Mouse (Mus musculus) stomach, embryonic 16.5 days (tissue): ENCODE data around the gene Ahnak. TPM values are rescaled to one million over a fixed set of nuclear protein-coding genes. Genes with fewer than 3 reads are reported as not detected.
A peak's percentile ranks its signal among the peaks of the same experiment; 100 is the strongest.

Source experiments
- ATAC-seq: fragments of 200-750 bp; cut with Nextera tagmentation; 2 replicates; pipeline ENCODE4 v1.8.0; 2017; ENCODE audit warnings: moderate number of reproducible peaks, moderate TSS enrichment; ENCODE audit not compliant: insufficient read depth, low FRiP score
- H3K27ac ChIP-seq: fragments of 300-500 bp; sonication (generic); 2 replicates; pipeline ENCODE4 v1.5.1; 2014; ENCODE audit warnings: low read length
- H3K27me3 ChIP-seq: fragments of 300-500 bp; sonication (generic); 2 replicates; pipeline ENCODE4 v1.6.1; 2014; ENCODE audit warnings: low read length, control low read depth, mixed read lengths; ENCODE audit not compliant: control insufficient read depth, insufficient read depth
- H3K36me3 ChIP-seq: fragments of 300-500 bp; sonication (generic); 2 replicates; pipeline ENCODE4 v1.6.1; 2014; ENCODE audit warnings: low read length; ENCODE audit not compliant: control insufficient read depth, insufficient read depth
- H3K4me1 ChIP-seq: fragments of 300-500 bp; sonication (generic); 2 replicates; pipeline ENCODE4 v1.6.1; 2014; ENCODE audit warnings: low read length, control low read depth, mixed read lengths; ENCODE audit not compliant: control insufficient read depth, insufficient read depth
- H3K4me2 ChIP-seq: fragments of 300-500 bp; sonication (generic); 2 replicates; pipeline ENCODE4 v1.6.1; 2014; ENCODE audit warnings: low read depth, low read length, mixed read lengths
- H3K4me3 ChIP-seq: fragments of 300-500 bp; sonication (generic); replicated peaks from 2 replicates; pipeline ENCODE4 v1.5.1; 2014; ENCODE audit warnings: mild to moderate bottlenecking, low read length
- H3K9ac ChIP-seq: fragments of 300-500 bp; sonication (generic); 2 replicates; pipeline ENCODE4 v1.6.1; 2014; ENCODE audit warnings: low read length
- H3K9me3 ChIP-seq: fragments of 300-500 bp; sonication (generic); replicated peaks from 2 replicates; pipeline ENCODE4 v1.6.1; 2016; ENCODE audit warnings: low read length, control low read depth; ENCODE audit not compliant: control insufficient read depth
- WGBS: fragments of 180-500 bp; shearing (Covaris S2); extraction: QIAGEN DNeasy Blood & Tissue Kit; methylation state at CpG from one replicate; pipeline ENCODE4 v1.1.7; 2014; 5-methylcytosine and 5-hydroxymethylcytosine counted together
- polyA plus RNA-seq: library from polyadenylated mRNA; unstranded; fragments of >200 nt; fragmentation: Nextera tagmentation; extraction: Ambion mirVana; gene quantifications from 2 replicates; pipeline ENCODE4 v1.2.1, GENCODE M21; 2015

Ahnak gene
- polyA plus RNA-seq, 1 experiment from 2014 or later, result 46.4 TPM

- no peaks in the 10 kb centered on the region for H3K27me3 ChIP-seq
- no peak overlapping the region for H3K4me2 ChIP-seq
- ATAC-seq, result no peak
- no peaks in the 10 kb centered on the region for H3K9me3 ChIP-seq
- H3K4me3 ChIP-seq, result no peak overlapping the region
- H3K4me1 ChIP-seq, result peaks cover 9% of the 10 kb centered on the region
- no peak overlapping the region for H3K9ac ChIP-seq
- H3K27ac ChIP-seq, result no peak overlapping the region
- H3K36me3 ChIP-seq, result no peaks in the 10 kb centered on the region
- WGBS, result 88% methylated on average over 8 of the region's 8 CpGs
Measured at GRCm38 (mm10) chr19:9061221-9061893, 72.3 kb downstream of the Ahnak start.

DNA sequence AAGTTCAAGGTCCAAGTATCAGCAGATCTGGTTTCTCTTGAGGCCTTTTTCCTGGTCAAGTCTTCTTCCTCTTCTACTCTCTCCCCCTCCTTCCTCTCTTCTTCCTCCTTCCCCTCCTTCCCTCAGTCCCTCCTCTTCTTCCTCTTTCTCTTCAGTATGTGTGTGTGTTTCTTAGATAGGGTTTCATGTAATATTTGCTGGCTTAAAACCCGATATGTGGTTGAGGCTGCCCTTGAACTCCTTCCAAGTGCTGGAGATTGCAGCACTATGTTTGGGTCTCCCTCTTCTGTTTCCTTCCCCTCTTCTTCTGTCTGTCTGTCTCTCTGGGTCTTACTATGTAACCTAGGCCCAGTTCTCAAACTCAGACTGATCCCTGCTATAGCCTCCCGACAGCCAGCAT lies 73.7 kb downstream of the Ahnak start:
- no peak overlapping the region for H3K27ac ChIP-seq
- WGBS, result 68% methylated on average over 2 of the region's 2 CpGs
- no peaks in the 10 kb centered on the region for H3K27me3 ChIP-seq
- no peak for ATAC-seq
- no peak overlapping the region for H3K9ac ChIP-seq
- H3K4me2 ChIP-seq, result no peak overlapping the region
- peaks cover 15% of the 10 kb centered on the region for H3K4me1 ChIP-seq
- no peak overlapping the region for H3K4me3 ChIP-seq
- H3K9me3 ChIP-seq, result no peaks in the 10 kb centered on the region
- no peaks in the 10 kb centered on the region for H3K36me3 ChIP-seq

DNA sequence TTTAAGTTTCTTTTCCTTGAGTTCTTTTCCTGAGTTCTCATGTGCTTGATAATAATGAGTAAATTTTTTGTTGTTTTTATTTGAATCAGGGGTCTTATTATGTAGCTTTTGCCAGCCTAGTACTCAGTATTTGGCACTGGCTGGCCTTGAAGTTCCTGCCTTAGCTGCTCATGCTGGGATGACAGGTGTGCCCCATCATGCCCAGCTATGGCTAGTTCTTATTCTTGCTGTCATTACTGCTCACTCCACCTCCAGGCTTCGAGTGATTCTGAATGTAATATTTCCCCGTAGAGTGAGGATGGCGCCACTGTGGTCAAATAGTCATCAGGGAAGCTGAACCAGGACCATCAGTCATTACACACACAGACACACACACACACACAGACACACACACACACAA lies 74.7 kb downstream of the Ahnak start:
- Histone ChIP-seq H3K27me3 (no peaks in the 10 kb centered on the region), H3K4me3 (no peak overlapping the region), H3K4me2 (no peak overlapping the region), H3K4me1 (peaks cover 17% of the 10 kb centered on the region), H3K9ac (no peak overlapping the region), H3K9me3 (no peaks in the 10 kb centered on the region), H3K36me3 (no peaks in the 10 kb centered on the region), H3K27ac (no peak overlapping the region)
- WGBS, result 86% methylated on average over 3 of the region's 3 CpGs
- ATAC-seq, result no peak

DNA sequence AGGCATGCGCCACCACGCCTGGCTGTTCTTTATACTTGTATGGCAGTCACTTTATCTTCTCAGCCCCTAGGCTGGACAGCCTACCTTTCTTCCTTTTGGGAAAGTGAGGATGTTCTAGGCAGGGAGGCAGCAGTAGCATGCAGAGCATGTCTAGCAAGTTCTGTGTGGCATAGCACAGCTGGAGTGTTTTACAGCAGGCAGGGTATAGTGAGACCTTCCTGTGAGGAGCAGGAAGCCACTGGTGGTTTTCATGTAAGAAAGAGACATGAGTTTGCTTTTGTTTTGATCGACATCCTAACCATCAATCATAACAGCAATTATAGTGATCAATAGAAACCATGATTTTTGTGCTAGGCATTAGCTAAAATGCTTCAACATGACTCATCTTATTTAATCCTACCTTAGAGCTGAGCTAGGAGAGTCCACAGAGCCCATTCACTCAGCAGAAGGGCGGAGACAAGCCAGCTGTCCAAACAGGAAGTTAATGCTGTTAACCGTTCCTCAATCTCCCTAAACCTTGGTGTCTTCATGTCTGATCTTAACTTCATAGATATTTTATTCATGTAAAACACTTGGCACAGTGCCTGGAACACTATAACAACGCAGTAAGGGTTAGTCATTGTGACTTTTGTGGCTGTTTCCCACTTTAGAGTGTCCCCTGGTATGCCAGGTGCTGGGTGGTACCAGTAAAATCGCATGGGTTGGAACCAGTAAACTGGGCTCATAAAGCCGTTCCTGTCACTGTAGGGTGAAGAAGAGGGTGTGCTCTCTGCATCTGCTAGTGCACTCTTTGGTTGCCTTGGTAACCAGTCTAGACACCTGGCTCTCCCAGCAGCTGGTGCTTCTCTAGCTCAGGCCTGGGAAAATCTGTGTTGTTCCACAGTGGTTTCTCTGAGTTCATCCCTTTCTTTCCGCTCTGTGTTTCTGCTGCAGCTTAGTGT lies 76.8 kb downstream of the Ahnak start:
- Histone ChIP-seq H3K4me3 (no peak overlapping the region), H3K9ac (no peak overlapping the region), H3K27me3 (no peaks in the 10 kb centered on the region), H3K4me2 (no peak overlapping the region), H3K4me1 (peaks cover 33% of the 10 kb centered on the region), H3K36me3 (no peaks in the 10 kb centered on the region), H3K27ac (peak overlapping the region; percentile 87), H3K9me3 (no peaks in the 10 kb centered on the region)
- ATAC-seq, result peak; percentile 88
- whole genome bisulfite sequencing, result 25% methylated on average over 9 of the region's 9 CpGs

- WGBS, result 81% methylated on average over 5 of the region's 5 CpGs
- Histone ChIP-seq H3K9me3 (no peaks in the 10 kb centered on the region), H3K4me1 (peaks cover 47% of the 10 kb centered on the region), H3K4me2 (no peak overlapping the region), H3K36me3 (no peaks in the 10 kb centered on the region), H3K27ac (peak overlapping the region; percentile 68; the same call in 1 of the 2 replicates), H3K9ac (no peak overlapping the region), H3K27me3 (no peaks in the 10 kb centered on the region), H3K4me3 (no peak overlapping the region)
- ATAC-seq, result no peak
Measured at GRCm38 (mm10) chr19:9067292-9067691, 78.2 kb downstream of the Ahnak start.

DNA sequence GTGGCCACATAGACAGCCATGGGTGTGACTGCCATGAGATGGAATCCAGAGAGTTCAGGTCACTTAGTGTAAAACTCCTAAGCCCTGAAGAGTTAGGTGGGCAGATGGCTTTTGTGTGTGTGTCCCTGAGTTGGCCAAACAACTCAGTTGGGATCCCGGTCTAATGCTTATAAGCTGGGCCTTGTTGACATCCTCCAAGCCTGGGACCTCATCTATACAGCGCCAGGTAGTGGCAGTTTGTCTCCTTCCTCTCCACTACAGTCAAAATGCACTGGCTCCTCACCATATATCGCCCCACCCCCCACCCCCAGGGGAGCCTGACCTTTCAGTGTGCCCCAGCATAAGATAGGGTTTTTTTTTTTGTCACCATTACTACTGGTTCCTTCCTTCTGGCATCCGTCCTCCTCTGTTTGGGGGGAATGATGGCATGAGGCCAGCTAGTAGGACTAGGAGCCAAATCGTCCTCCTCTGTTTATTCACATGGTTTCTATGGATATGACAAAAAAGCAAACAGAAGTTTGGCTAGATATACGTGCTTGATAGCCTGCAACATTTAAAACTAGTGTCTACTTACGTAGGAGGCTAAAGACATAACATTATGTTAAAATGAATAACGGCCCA lies 80.7 kb downstream of the Ahnak start:
- H3K36me3 ChIP-seq, result no peaks in the 10 kb centered on the region
- H3K4me1 ChIP-seq, result peaks cover 61% of the 10 kb centered on the region
- peak; percentile 29; the same call in 1 of the 2 replicates for ATAC-seq
- no peak overlapping the region for H3K4me2 ChIP-seq
- WGBS, result 32% methylated on average over 8 of the region's 8 CpGs
- no peak overlapping the region for H3K9ac ChIP-seq
- H3K27me3 ChIP-seq, result no peaks in the 10 kb centered on the region
- H3K4me3 ChIP-seq, result no peak overlapping the region
- peak overlapping the region; percentile 91 for H3K27ac ChIP-seq
- no peaks in the 10 kb centered on the region for H3K9me3 ChIP-seq

GRCm38 (mm10) chr19:9070316-9070715 lies 81.2 kb downstream of the Ahnak start:
- H3K4me1 ChIP-seq, result peaks cover 61% of the 10 kb centered on the region

GRCm38 (mm10) chr19:9071456-9072156 lies 82.5 kb downstream of the Ahnak start:
- no peak overlapping the region for H3K9ac ChIP-seq
- 47% methylated on average over 7 of the region's 7 CpGs for WGBS
- peak overlapping the region; percentile 91 for H3K27ac ChIP-seq
- no peaks in the 10 kb centered on the region for H3K27me3 ChIP-seq
- H3K36me3 ChIP-seq, result no peaks in the 10 kb centered on the region
- peaks cover 50% of the 10 kb centered on the region for H3K4me1 ChIP-seq
- no peaks in the 10 kb centered on the region for H3K9me3 ChIP-seq
- H3K4me3 ChIP-seq, result no peak overlapping the region
- peak; percentile 45; the same call in 1 of the 2 replicates for ATAC-seq
- H3K4me2 ChIP-seq, result no peak overlapping the region

More at GRCm38 (mm10) chr19:9070316-9070715, 81.2 kb downstream of the Ahnak start:
- Histone ChIP-seq H3K4me2 (0 out of 2 replicates have a peak overlapping the region, but pooled peaks have one; percentile 1), H3K36me3 (no peaks in the 10 kb centered on the region), H3K27me3 (no peaks in the 10 kb centered on the region), H3K27ac (peak overlapping the region; percentile 91), H3K9ac (0 out of 2 replicates have a peak overlapping the region, but pooled peaks have one; percentile 37), H3K4me3 (no peak overlapping the region), H3K9me3 (no peaks in the 10 kb centered on the region)
- WGBS, result 50% methylated on average over 2 of the region's 2 CpGs
- peak; percentile 53 for ATAC-seq
